Mouse (Mus musculus) MEL (cell line): ENCODE data around the gene Grsf1. TPM values are rescaled to one million over a fixed set of nuclear protein-coding genes. Genes with fewer than 3 reads are reported as not detected.

ENCODE experiments used
- DNase-seq: peaks from one replicate; pipeline ENCODE4 v3.0.0; 2011; ENCODE audit warnings: low read depth, low spot score
- H3K27ac ChIP-seq: 2 replicates; pipeline ENCODE4 v1.5.1; 2012; ENCODE audit warnings: low read depth, mild to moderate bottlenecking, control low read depth, low read length, moderate library complexity; ENCODE audit not compliant: control insufficient read depth
- H3K27me3 ChIP-seq, 2 experiments: fragments of 150-350 bp in 1 of 2; sonication (generic) in 1 of 2; 2 replicates each; pipeline ENCODE4 v1.6.1; 2012; ENCODE audit warnings: low read length in 2 of 2, mild to moderate bottlenecking in 2 of 2, improper control_type of control experiment in 1 of 2, moderate library complexity in 1 of 2; ENCODE audit not compliant: insufficient read depth in 2 of 2, control insufficient read depth in 1 of 2
- H3K36me3 ChIP-seq, 2 experiments: 2 replicates each; pipeline ENCODE4 v1.6.1; 2012 to 2014; ENCODE audit warnings: low read length in 2 of 2, improper control_type of control experiment in 1 of 2, inconsistent platforms in 1 of 2, mild to moderate bottlenecking in 1 of 2; ENCODE audit not compliant: insufficient read depth in 2 of 2, control insufficient read depth in 1 of 2
- H3K4me1 ChIP-seq, 2 experiments: fragments of 150-350 bp in 1 of 2; sonication (generic) in 1 of 2; 2 replicates each; pipeline ENCODE4 v1.6.1; 2012; ENCODE audit warnings: low read length in 2 of 2, improper control_type of control experiment in 1 of 2, mild to moderate bottlenecking in 1 of 2; ENCODE audit not compliant: insufficient read depth in 2 of 2, control insufficient read depth in 1 of 2
- H3K4me3 ChIP-seq, 2 experiments: fragments of 150-350 bp in 1 of 2; sonication (generic) in 1 of 2; 2 replicates each; pipeline ENCODE4 v1.5.1; 2012; ENCODE audit warnings: low read depth in 2 of 2, low read length in 2 of 2, mild to moderate bottlenecking in 2 of 2, moderate library complexity in 2 of 2, control low read depth in 1 of 2, improper control_type of control experiment in 1 of 2; ENCODE audit not compliant: control insufficient read depth in 1 of 2, insufficient read depth in 1 of 2
- H3K79me2 ChIP-seq: 2 replicates; pipeline ENCODE4 v1.6.1; 2012; ENCODE audit warnings: mild to moderate bottlenecking, low read length, moderate library complexity; ENCODE audit not compliant: control insufficient read depth, poor library complexity, insufficient read depth
- H3K9ac ChIP-seq: 2 replicates; pipeline ENCODE4 v1.6.1; 2012; ENCODE audit warnings: low read depth, mild to moderate bottlenecking, control low read depth, low read length, moderate library complexity; ENCODE audit not compliant: control insufficient read depth, poor library complexity, severe bottlenecking
- H3K9me3 ChIP-seq: fragments of 150-350 bp; sonication (generic); replicated peaks from 2 replicates; pipeline ENCODE4 v1.6.1; 2012; ENCODE audit warnings: mild to moderate bottlenecking, low read length, improper control_type of control experiment, moderate library complexity; ENCODE audit not compliant: insufficient read depth
- CHD1 ChIP-seq: IDR thresholded peaks from 2 replicates; pipeline ENCODE4 v1.6.1; 2012; ENCODE audit warnings: low read depth, mild to moderate bottlenecking, inconsistent platforms, low read length, improper control_type of control experiment
- E2F4 ChIP-seq: IDR thresholded peaks from 2 replicates; pipeline ENCODE4 v1.6.1; 2011; ENCODE audit warnings: low read depth, low read length, improper control_type of control experiment, borderline replicate concordance
- ELF1 ChIP-seq: IDR thresholded peaks from 2 replicates; pipeline ENCODE4 v1.6.1; 2014; ENCODE audit warnings: low read depth, mild to moderate bottlenecking, inconsistent platforms, low read length, improper control_type of control experiment, moderate library complexity
- EP300 ChIP-seq, 2 experiments: IDR thresholded peaks; 2 replicates each; pipeline ENCODE4 v1.6.1; 2011; ENCODE audit warnings: improper control_type of control experiment in 2 of 2, low read length in 2 of 2, low read depth in 1 of 2, mild to moderate bottlenecking in 1 of 2
- GABPA ChIP-seq: IDR thresholded peaks from 2 replicates; pipeline ENCODE4 v1.6.1; 2012; ENCODE audit warnings: low read depth, mild to moderate bottlenecking, inconsistent platforms, low read length, improper control_type of control experiment, moderate library complexity
- HCFC1 ChIP-seq: IDR thresholded peaks from 2 replicates; pipeline ENCODE4 v1.6.1; 2012; ENCODE audit warnings: low read depth, mild to moderate bottlenecking, inconsistent platforms, low read length, improper control_type of control experiment, moderate library complexity
- JUND ChIP-seq: IDR thresholded peaks from 2 replicates; pipeline ENCODE4 v1.6.1; 2011; ENCODE audit warnings: low read depth, mild to moderate bottlenecking, improper control_type of control experiment, low read length
- KAT2A ChIP-seq: conservative IDR thresholded peaks from 2 replicates; pipeline ENCODE4 v1.6.1; 2012; ENCODE audit warnings: low read depth, low read length, improper control_type of control experiment, inconsistent platforms
- MAX ChIP-seq: IDR thresholded peaks from 2 replicates; pipeline ENCODE4 v1.6.1; 2011; ENCODE audit warnings: low read length, improper control_type of control experiment
- MXI1 ChIP-seq: IDR thresholded peaks from 2 replicates; pipeline ENCODE4 v1.6.1; 2011; ENCODE audit warnings: mild to moderate bottlenecking, low read depth, low read length, improper control_type of control experiment
- MYB ChIP-seq: IDR thresholded peaks from 2 replicates; pipeline ENCODE4 v1.6.1; 2011; ENCODE audit warnings: mild to moderate bottlenecking, low read depth, low read length, improper control_type of control experiment
- MYC ChIP-seq: IDR thresholded peaks from 2 replicates; pipeline ENCODE4 v1.6.1; 2011; ENCODE audit warnings: low read depth, mild to moderate bottlenecking, low read length, improper control_type of control experiment, moderate library complexity
- NELFE ChIP-seq: IDR thresholded peaks from 2 replicates; pipeline ENCODE4 v1.6.1; 2011; ENCODE audit warnings: low read depth, low read length, improper control_type of control experiment
- NRF1 ChIP-seq: IDR thresholded peaks from 2 replicates; pipeline ENCODE4 v1.6.1; 2014; ENCODE audit warnings: low read depth, mild to moderate bottlenecking, inconsistent platforms, low read length, improper control_type of control experiment, moderate library complexity; ENCODE audit not compliant: poor library complexity, insufficient read depth, severe bottlenecking
- POLR2A ChIP-seq, 2 experiments: IDR thresholded peaks; 2 replicates each; pipeline ENCODE4 v1.6.1; 2011 to 2012; ENCODE audit warnings: low read length in 2 of 2, mild to moderate bottlenecking in 2 of 2, control low read depth in 1 of 2, improper control_type of control experiment in 1 of 2, low read depth in 1 of 2, moderate library complexity in 1 of 2; ENCODE audit not compliant: control insufficient read depth in 1 of 2, insufficient read depth in 1 of 2, poor library complexity in 1 of 2
- POLR2AphosphoS5 ChIP-seq: IDR thresholded peaks from 2 replicates; pipeline ENCODE4 v1.6.1; 2012; ENCODE audit warnings: low read depth, borderline replicate concordance, mild to moderate bottlenecking, inconsistent platforms, low read length, moderate library complexity, mixed read lengths
- RAD21 ChIP-seq: IDR thresholded peaks from 2 replicates; pipeline ENCODE4 v1.6.1; 2011; ENCODE audit warnings: mild to moderate bottlenecking, low read depth, low read length, improper control_type of control experiment
- RCOR1 ChIP-seq: IDR thresholded peaks from 2 replicates; pipeline ENCODE4 v1.6.1; 2012; ENCODE audit warnings: low read depth, mild to moderate bottlenecking, inconsistent platforms, low read length, improper control_type of control experiment
- SMC3 ChIP-seq: IDR thresholded peaks from 2 replicates; pipeline ENCODE4 v1.6.1; 2011; ENCODE audit warnings: low read depth, low read length, improper control_type of control experiment
- TAL1 ChIP-seq: IDR thresholded peaks from 2 replicates; pipeline ENCODE4 v1.6.1; 2012; ENCODE audit warnings: mild to moderate bottlenecking, inconsistent platforms, low read length, moderate library complexity, mixed read lengths
- TBP ChIP-seq: IDR thresholded peaks from 2 replicates; pipeline ENCODE4 v1.8.0; 2011; ENCODE audit warnings: low read depth, low read length, improper control_type of control experiment
- UBTF ChIP-seq: IDR thresholded peaks from 2 replicates; pipeline ENCODE4 v1.6.1; 2012; ENCODE audit warnings: low read depth, mild to moderate bottlenecking, inconsistent platforms, low read length, improper control_type of control experiment, moderate library complexity, borderline replicate concordance; ENCODE audit not compliant: insufficient read depth
- ZKSCAN1 ChIP-seq: IDR thresholded peaks from 2 replicates; pipeline ENCODE4 v1.6.1; 2012; ENCODE audit warnings: low read depth, mild to moderate bottlenecking, inconsistent platforms, low read length, improper control_type of control experiment, moderate library complexity
- ZMIZ1 ChIP-seq: IDR thresholded peaks from 2 replicates; pipeline ENCODE4 v1.6.1; 2012; ENCODE audit warnings: low read depth, mild to moderate bottlenecking, inconsistent platforms, low read length, improper control_type of control experiment, moderate library complexity
- ZNF384 ChIP-seq: IDR thresholded peaks from 2 replicates; pipeline ENCODE4 v1.6.1; 2012; ENCODE audit warnings: low read depth, mild to moderate bottlenecking, inconsistent platforms, low read length, improper control_type of control experiment
- polyA plus RNA-seq, 2 experiments: library from polyadenylated mRNA; stranded (reverse) in 1 of 2; unstranded in 1 of 2; fragments of >175 nt in 1 of 2; fragments of >200 nt in 1 of 2; gene quantifications; 2 replicates each; pipeline versions ENCODE4 v1.2.1 to v1.2.4; 2012; ENCODE audit warnings: low replicate concordance in 2 of 2, low read depth in 1 of 2; ENCODE audit not compliant: insufficient read length in 2 of 2, insufficient read depth in 1 of 2, missing spikeins in 1 of 2
- total RNA-seq: library from RNA; depleted of rRNA; stranded (reverse); fragments of 300-350 nt; gene quantifications from 2 replicates; pipeline ENCODE4 v1.2.3, GENCODE M21; 2012

The Grsf1 gene
- total and polyA plus RNA-seq, 3 experiments = 49.4 to 62.8 TPM; not detected in 1

GRCm38 (mm10) chr5:88722213-88722600 is 46.2 kb upstream of the Grsf1 start:
- peaks cover 0 to 41% of the 10 kb centered on the region in 2 experiments; a peak in 2 of 4 replicates for H3K36me3 ChIP-seq
- H3K9me3 ChIP-seq = no peaks in the 10 kb centered on the region
- peak overlapping the region; percentile 76 to 97 for H3K4me3 ChIP-seq
- H3K79me2 ChIP-seq = peaks cover 42% of the 10 kb centered on the region
- peak overlapping the region; percentile 99 for H3K9ac ChIP-seq
- no peaks in the 10 kb centered on the region for H3K27me3 ChIP-seq
- H3K27ac ChIP-seq = peak overlapping the region; percentile 89
- peak; percentile 52 for DNase-seq
- peaks cover 14 to 24% of the 10 kb centered on the region in 2 experiments for H3K4me1 ChIP-seq
- TF ChIP-seq SMC3 = no peak
- TF ChIP-seq ZKSCAN1 = no peak
- peak; percentile 22; the same call in 1 of the 2 replicates for TF ChIP-seq MXI1
- no peak for TF ChIP-seq RCOR1
- no peak for TF ChIP-seq GABPA
- TF ChIP-seq E2F4 = no peak

GRCm38 (mm10) chr5:88721565-88722212 is 45.7 kb upstream of the Grsf1 start:
- Histone ChIP-seq H3K9ac (peak overlapping the region; percentile 99), H3K79me2 (peaks cover 39% of the 10 kb centered on the region), H3K36me3 (peaks cover 0 to 38% of the 10 kb centered on the region in 2 experiments; a peak in 2 of 4 replicates), H3K27me3 (no peaks in the 10 kb centered on the region), H3K27ac (peak overlapping the region; percentile 89)
- peak; percentile 49 for DNase-seq
- TF ChIP-seq JUND = no peak
- no peak for TF ChIP-seq EP300 (IDR thresholded peaks at IDR 0.05; ENCODE audit: low read depth in 1 of 2, low read length in 2 of 2)
- no peak for TF ChIP-seq E2F4
- no peak for TF ChIP-seq TBP
- TF ChIP-seq UBTF = peak; percentile 82; the same call in 1 of the 2 replicates
- TF ChIP-seq RAD21 = no peak
- no peak for TF ChIP-seq KAT2A
- no peak for TF ChIP-seq NELFE
- no peak for TF ChIP-seq POLR2A (IDR thresholded peaks at IDR 0.05; ENCODE audit: control insufficient read depth in 1 of 2, insufficient read depth in 1 of 2, low read depth in 1 of 2, low read length in 2 of 2, poor library complexity in 1 of 2)
- no peak for TF ChIP-seq ZKSCAN1
- TF ChIP-seq GABPA = no peak
- no peak for TF ChIP-seq MAX
- no peak for TF ChIP-seq MYC
- no peak for TF ChIP-seq HCFC1
- peak; percentile 7; the same call in 1 of the 2 replicates for TF ChIP-seq CHD1
- no peak for TF ChIP-seq ZNF384
- TF ChIP-seq MXI1 = peak; percentile 17; the same call in 1 of the 2 replicates
- TF ChIP-seq POLR2AphosphoS5 = no peak
- no peak for TF ChIP-seq ELF1
- TF ChIP-seq NRF1 = no peak
- no peak for TF ChIP-seq ZMIZ1
- no peak for TF ChIP-seq TAL1
- no peak for TF ChIP-seq MYB
- TF ChIP-seq, all 39 proteins: peak for 3
- H3K4me1 ChIP-seq = peaks cover 14 to 22% of the 10 kb centered on the region in 2 experiments
- H3K4me3 ChIP-seq = peak overlapping the region; percentile 76 to 97
- no peaks in the 10 kb centered on the region for H3K9me3 ChIP-seq
